Mouse (Mus musculus) CH12.LX (cell line): ENCODE measurements at regions not wholly inside any gene's neighbourhood (a gene's known extent, or its start where the extent isn't known, plus 50 kb on each side); places are given as distances from the start of the nearest gene placed in this dataset.

Experiments used
- BHLHE40 ChIP-seq: IDR thresholded peaks from 2 replicates; pipeline ENCODE4 v1.6.1; 2011; ENCODE audit warnings: mild to moderate bottlenecking, low read depth, low read length, improper control_type of control experiment
- CTCF ChIP-seq, 2 experiments: IDR thresholded peaks in 1 of 2; conservative IDR thresholded peaks in 1 of 2; 2 replicates each; pipeline ENCODE4 v1.5.1; 2011 to 2012; ENCODE audit warnings: low read depth in 2 of 2, low read length in 2 of 2, improper control_type of control experiment in 1 of 2, inconsistent platforms in 1 of 2, mild to moderate bottlenecking in 1 of 2, moderate library complexity in 1 of 2
- ELF1 ChIP-seq: IDR thresholded peaks from 2 replicates; pipeline ENCODE4 v1.6.1; 2014; ENCODE audit warnings: low read depth, mild to moderate bottlenecking, inconsistent platforms, low read length, improper control_type of control experiment
- EP300 ChIP-seq: IDR thresholded peaks from 2 replicates; pipeline ENCODE4 v1.6.1; 2011; ENCODE audit warnings: low read length, improper control_type of control experiment
- GABPA ChIP-seq: IDR thresholded peaks from 2 replicates; pipeline ENCODE4 v1.6.1; 2012; ENCODE audit warnings: low read depth, low read length, improper control_type of control experiment, inconsistent platforms; ENCODE audit not compliant: insufficient replicate concordance
- PAX5 ChIP-seq: IDR thresholded peaks from 2 replicates; pipeline ENCODE4 v1.6.1; 2012; ENCODE audit warnings: low read length, inconsistent platforms, mixed read lengths
- POLR2A ChIP-seq: IDR thresholded peaks from 2 replicates; pipeline ENCODE4 v1.6.1; 2011; ENCODE audit warnings: low read depth, mild to moderate bottlenecking, improper control_type of control experiment, low read length
- RAD21 ChIP-seq: IDR thresholded peaks from 2 replicates; pipeline ENCODE4 v1.6.1; 2011; ENCODE audit warnings: low read depth, mild to moderate bottlenecking, low read length, improper control_type of control experiment, moderate library complexity

- TF ChIP-seq POLR2A, result no peak
- no peak for TF ChIP-seq PAX5
- no peak for TF ChIP-seq ELF1
- TF ChIP-seq BHLHE40, result no peak
- TF ChIP-seq CTCF (conservative IDR thresholded peaks at IDR 0.05 in 1 of 2, IDR thresholded peaks at IDR 0.05 in 1 of 2; ENCODE audit: low read depth in 2 of 2, low read length in 2 of 2), result no peak
- no peak for TF ChIP-seq EP300
- no peak for TF ChIP-seq GABPA
- TF ChIP-seq RAD21, result no peak
Observed at GRCm38 (mm10) chr15:51103948-51104347, 2780.8 kb upstream of the Gm7489 start.
